ENCODE assay signal across 24 mouse cellular contexts in genomic region chr17:85487531-85487930, GRCm38 (mm10).
DNase-seq lines count a peak whose midpoint lies in the region; ATAC-seq and TF ChIP-seq lines count a peak whose summit lies in the region.
"Had no signal": no experiment of that assay in that cellular context is flagged by ENCODE, and none has a peak within 500 bp of the region (broad histone marks: within the 10 kb centered on the region; RNA-seq: fewer than 3 reads in every experiment).

No protein-coding gene starts in this region.

- intact Hi-C loops in heart, postnatal 25 days (cut with DNase I) = loop anchor here (5.0 to 10.0 kb wide), 2 partner anchors 120 to 197 kb away; partner anchors contain the start of gene Six2

- WGBS in midbrain, embryonic 14.5 days = 14% methylated on average over 3 of the region's 3 CpGs
- WGBS in midbrain, postnatal 0 days = 28% methylated on average over 3 of the region's 3 CpGs

- H3K27ac ChIP-seq in midbrain, embryonic 14.5 days (replicated peaks; ENCODE audit: low read depth, low read length) = no peak overlapping the region
- no peak overlapping the region for H3K27ac ChIP-seq in midbrain, postnatal 0 days (ENCODE audit: low read depth, low read length)
- H3K27ac ChIP-seq: embryonic facial prominence, embryonic 12.5 days had no signal

- peaks cover 4% of the 10 kb centered on the region; the same call in 1 of the 2 replicates for H3K4me1 ChIP-seq in midbrain, embryonic 14.5 days (ENCODE audit: control insufficient read depth, insufficient read depth, low read length)
- H3K4me1 ChIP-seq in midbrain, postnatal 0 days (ENCODE audit: insufficient read depth, low read length) = no peaks in the 10 kb centered on the region

- no peaks in the 10 kb centered on the region for H3K9me3 ChIP-seq in midbrain, embryonic 14.5 days (ENCODE audit: control insufficient read depth, low read length)
- H3K9me3 ChIP-seq in midbrain, postnatal 0 days (ENCODE audit: low read length) = no peaks in the 10 kb centered on the region
- H3K9me3 ChIP-seq: embryonic facial prominence, embryonic 10.5 days; embryonic facial prominence, embryonic 12.5 days; forebrain, embryonic 12.5 days; G1E had no signal

- no peaks in the 10 kb centered on the region for H3K36me3 ChIP-seq in midbrain, embryonic 14.5 days (ENCODE audit: control insufficient read depth, insufficient read depth, low read length)
- no peaks in the 10 kb centered on the region for H3K36me3 ChIP-seq in midbrain, postnatal 0 days (ENCODE audit: insufficient read depth, low read length)
- H3K36me3 ChIP-seq: embryonic facial prominence, embryonic 10.5 days; embryonic facial prominence, embryonic 12.5 days; forebrain, embryonic 12.5 days; G1E had no signal

- TF ChIP-seq POLR2A in brain, embryonic 14.5 days (IDR thresholded peaks at IDR 0.05; ENCODE audit: borderline replicate concordance, extremely low read depth, insufficient read depth, insufficient read length, poor library complexity, severe bottlenecking) = no peak

- no peak for TF ChIP-seq CTCF in midbrain, postnatal 0 days (IDR thresholded peaks at IDR 0.05)
- TF ChIP-seq CTCF in brain, embryonic 14.5 days (IDR thresholded peaks at IDR 0.05; ENCODE audit: borderline replicate concordance, extremely low read depth, insufficient read depth, insufficient read length) = no peak

- peak; percentile 40 for DNase-seq in embryo, embryonic 10.5 days (ENCODE audit: low spot score)
- DNase-seq in embryo, embryonic 10 days (ENCODE audit: low spot score) = no peak
- peak; percentile 9 for DNase-seq in heart, adult 11 months
- DNase-seq in heart, postnatal 25 days (ENCODE audit: low spot score) = no peak
- DNase-seq in midbrain, embryonic 14.5 days = peak; percentile 22
- DNase-seq in midbrain, postnatal 0 days (ENCODE audit: low spot score) = no peak
- DNase-seq in brain, embryonic 14.5 days (ENCODE audit: low read depth) = peak; percentile 23
- DNase-seq: adrenal gland, adult 8-10 months; adrenal gland, postnatal 14 days; adrenal gland, postnatal 36 days; B cell, adult 2 months; cerebellum, adult 11-12 months; cerebellum, adult 2 months; cerebellum, adult 9-10 months; cerebellum, postnatal 25 days had no signal

- no peak overlapping the region for H3K4me3 ChIP-seq in midbrain, embryonic 14.5 days (replicated peaks; ENCODE audit: low read depth, low read length)
- H3K4me3 ChIP-seq in midbrain, postnatal 0 days (ENCODE audit: low read depth, low read length) = no peak overlapping the region

- no peak overlapping the region for H3K4me2 ChIP-seq in midbrain, embryonic 14.5 days (ENCODE audit: low read length)
- H3K4me2 ChIP-seq in midbrain, postnatal 0 days (ENCODE audit: low read depth, low read length, poor library complexity, severe bottlenecking) = no peak overlapping the region

- H3K9ac ChIP-seq in midbrain, embryonic 14.5 days (replicated peaks; ENCODE audit: low read length) = no peak overlapping the region
- H3K9ac ChIP-seq in midbrain, postnatal 0 days (replicated peaks; ENCODE audit: low read length, poor library complexity, severe bottlenecking) = no peak overlapping the region
- H3K9ac ChIP-seq: embryonic facial prominence, embryonic 12.5 days had no signal

- ATAC-seq in midbrain, embryonic 14.5 days (ENCODE audit: low FRiP score, low TSS enrichment) = no peak
- ATAC-seq in midbrain, postnatal 0 days (ENCODE audit: low FRiP score) = no peak
- ATAC-seq: activated CD4-positive, CD25-positive, alpha-beta regulatory T cell, adult 4 months; CD4-positive, CD25-positive, alpha-beta regulatory T cell, adult 4 months; forebrain, embryonic 16.5 days; Patski had no signal

- peaks cover 90% of the 10 kb centered on the region for H3K27me3 ChIP-seq in midbrain, embryonic 14.5 days (ENCODE audit: control insufficient read depth, insufficient read depth, low read length)
- peaks cover 78% of the 10 kb centered on the region for H3K27me3 ChIP-seq in midbrain, postnatal 0 days (ENCODE audit: insufficient read depth, low read length)
- H3K27me3 ChIP-seq: CH12.LX had no signal

Comparison
In these comparisons a context has a peak if more than half of its experiments do, and no peak if none do; other contexts are left out.
1. DNase-seq: peak in embryo, embryonic 10.5 days (single experiment), heart, adult 11 months (single experiment), midbrain, embryonic 14.5 days (single experiment) and brain, embryonic 14.5 days (single experiment); none in embryo, embryonic 10 days (single experiment), heart, postnatal 25 days (single experiment) and midbrain, postnatal 0 days (single experiment).